Mouse (Mus musculus) spleen, adult 2 months (tissue): ENCODE data around the gene Ror1. TPM values are rescaled to one million over a fixed set of nuclear protein-coding genes. Genes with fewer than 3 reads are reported as not detected.

Source experiments
- DNase-seq, 2 experiments: peaks; one replicate each; pipeline versions ENCODE4 v3.0.0 to v3.0.0-alpha.2; 2012 to 2021; ENCODE audit warnings: low spot score in 2 of 2, low read depth in 1 of 2
- H3K27ac ChIP-seq: fragments of 200-500 bp; 2 replicates; pipeline ENCODE4 v1.5.1; 2012; ENCODE audit warnings: low read length, inconsistent platforms; ENCODE audit not compliant: insufficient read depth
- H3K27me3 ChIP-seq: fragments of 200-500 bp; 2 replicates; pipeline ENCODE4 v1.6.1; 2012; ENCODE audit warnings: mild to moderate bottlenecking, moderate library complexity, low read length, inconsistent platforms; ENCODE audit not compliant: control insufficient read depth, insufficient read depth
- H3K36me3 ChIP-seq: fragments of 200-500 bp; 2 replicates; pipeline ENCODE4 v1.6.1; 2012; ENCODE audit warnings: mild to moderate bottlenecking, low read length, inconsistent platforms; ENCODE audit not compliant: control insufficient read depth, insufficient read depth
- H3K4me1 ChIP-seq: fragments of 200-500 bp; 2 replicates; pipeline ENCODE4 v1.6.1; 2011; ENCODE audit warnings: inconsistent platforms; ENCODE audit not compliant: control insufficient read depth, insufficient read depth, insufficient read length
- H3K4me3 ChIP-seq: fragments of 200-500 bp; 2 replicates; pipeline ENCODE4 v1.5.1; 2011; ENCODE audit warnings: mild to moderate bottlenecking, inconsistent platforms; ENCODE audit not compliant: insufficient read depth, insufficient read length; ENCODE audit errors: extremely low read depth
- CTCF ChIP-seq: fragments of 200-500 bp; IDR thresholded peaks from 2 replicates; pipeline ENCODE4 v1.5.1; 2011; ENCODE audit warnings: mild to moderate bottlenecking, inconsistent platforms; ENCODE audit not compliant: insufficient read depth, insufficient read length, insufficient replicate concordance; ENCODE audit errors: extremely low read depth
- POLR2A ChIP-seq: fragments of 200-500 bp; IDR thresholded peaks from 2 replicates; pipeline ENCODE4 v1.6.1; 2011; ENCODE audit warnings: low read depth, low read length, inconsistent platforms
- whole genome bisulfite sequencing: fragments of 180-500 bp; shearing (Covaris S2); methylation state at CpG from one replicate; pipeline ENCODE4 v1.1.7; 2018; 5-methylcytosine and 5-hydroxymethylcytosine counted together
- polyA plus RNA-seq: library from polyadenylated mRNA; depleted of rRNA; stranded (reverse); fragments of >200 nt; gene quantifications from 2 replicates; pipeline ENCODE4 v1.2.3, GENCODE M21; 2012

The Ror1 gene
- polyA plus RNA-seq, 1 experiment = 0.64 TPM

DNA sequence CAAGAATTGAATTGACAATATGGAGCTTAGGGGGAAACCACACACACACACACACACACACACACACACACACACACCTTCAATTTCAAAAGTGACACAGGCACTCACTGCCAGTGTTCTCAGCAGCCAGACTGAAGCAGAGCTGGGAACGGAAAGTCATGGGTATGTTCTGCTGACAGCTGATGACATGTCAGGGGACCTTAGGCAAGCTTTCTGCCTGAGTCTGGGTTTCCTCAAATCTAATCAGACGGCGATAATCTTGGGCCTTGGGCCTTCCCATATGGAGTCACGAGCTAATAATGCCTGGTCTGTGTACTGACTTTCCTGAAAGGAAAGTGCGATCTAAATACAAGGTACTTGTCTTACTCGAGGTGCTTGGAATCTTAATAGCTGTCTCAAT is 202.1 kb downstream of the Ror1 start:
- 81% methylated on average over 6 of the region's 6 CpGs for WGBS
- Histone ChIP-seq H3K27me3 (no peaks in the 10 kb centered on the region), H3K27ac (no peak overlapping the region), H3K4me1 (no peaks in the 10 kb centered on the region), H3K36me3 (no peaks in the 10 kb centered on the region), H3K4me3 (no peak overlapping the region)
- no peak for TF ChIP-seq POLR2A
- no peak for TF ChIP-seq CTCF
- no peak for DNase-seq

DNA sequence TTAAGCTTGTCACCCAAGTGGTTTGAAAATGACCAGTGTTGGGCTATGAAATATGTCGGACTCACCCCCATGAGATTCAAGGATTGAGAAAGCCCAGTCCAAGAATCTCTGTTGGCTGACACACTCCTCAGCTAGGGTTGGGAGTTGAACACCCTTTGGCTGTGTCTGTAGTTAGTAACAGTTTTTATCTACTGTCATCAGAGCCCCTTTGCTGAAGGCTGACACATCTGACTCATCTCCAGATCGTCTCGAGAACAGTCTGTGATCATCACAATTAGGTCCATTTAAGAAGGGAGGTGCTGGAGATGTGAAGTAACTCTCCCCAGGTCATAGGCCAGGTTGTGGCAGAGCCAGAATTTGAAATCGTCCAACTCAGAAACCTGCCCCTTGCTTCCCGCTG is 203.0 kb downstream of the Ror1 start:
- Histone ChIP-seq H3K27me3 (no peaks in the 10 kb centered on the region), H3K36me3 (no peaks in the 10 kb centered on the region), H3K27ac (no peak overlapping the region), H3K4me3 (no peak overlapping the region), H3K4me1 (no peaks in the 10 kb centered on the region)
- WGBS = 89% methylated on average over 5 of the region's 5 CpGs
- TF ChIP-seq CTCF (no peak), POLR2A (no peak)
- DNase-seq = no peak

DNA sequence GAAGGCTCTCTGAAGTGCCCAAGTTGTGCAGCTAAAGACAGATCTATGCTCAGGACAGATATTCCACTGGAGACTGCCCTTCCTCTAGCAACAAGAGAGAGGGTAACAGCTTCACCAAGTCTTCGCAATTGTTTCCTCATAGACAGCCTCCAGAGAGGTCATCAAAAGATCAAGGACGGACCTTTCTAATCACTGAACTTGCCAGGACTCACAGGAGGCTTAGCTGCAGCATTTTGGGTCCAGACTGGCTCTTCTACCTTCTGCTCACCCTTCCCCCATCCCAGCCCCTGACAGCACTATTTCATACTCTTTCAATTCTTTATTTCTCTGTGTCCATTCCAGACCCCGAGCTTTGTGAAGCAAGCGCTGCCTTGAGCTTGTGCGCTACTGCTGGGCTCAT is 204.6 kb downstream of the Ror1 start:
- Histone ChIP-seq H3K36me3 (no peaks in the 10 kb centered on the region), H3K27me3 (no peaks in the 10 kb centered on the region), H3K4me3 (no peak overlapping the region), H3K27ac (no peak overlapping the region), H3K4me1 (no peaks in the 10 kb centered on the region)
- TF ChIP-seq CTCF (no peak), POLR2A (no peak)
- no peak for DNase-seq
- WGBS = 88% methylated on average over 5 of the region's 5 CpGs

DNA sequence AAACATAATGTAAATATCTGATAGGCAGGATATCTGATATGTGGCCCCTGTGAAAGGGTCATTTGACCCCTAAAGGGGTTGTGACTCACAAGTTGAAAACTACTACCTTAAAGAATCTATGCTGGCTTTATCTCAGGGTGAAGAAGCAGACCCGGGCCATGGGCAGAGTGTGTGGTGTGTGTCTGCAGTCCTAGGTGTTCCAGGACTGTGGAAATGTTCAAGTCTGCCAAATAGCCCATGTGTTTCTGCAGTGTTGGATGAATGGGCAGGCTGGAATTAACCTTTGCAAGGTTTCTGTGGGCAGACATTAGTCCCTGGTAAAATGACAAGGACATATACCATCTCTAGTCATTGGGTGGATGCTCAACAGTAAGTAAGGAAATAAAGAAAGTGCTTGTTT is 205.8 kb downstream of the Ror1 start:
- no peak for DNase-seq
- WGBS = 86% methylated on average over 1 of the region's 1 CpGs
- Histone ChIP-seq H3K4me3 (no peak overlapping the region), H3K4me1 (no peaks in the 10 kb centered on the region), H3K36me3 (no peaks in the 10 kb centered on the region), H3K27me3 (no peaks in the 10 kb centered on the region), H3K27ac (no peak overlapping the region)
- no peak for TF ChIP-seq POLR2A
- no peak for TF ChIP-seq CTCF

DNA sequence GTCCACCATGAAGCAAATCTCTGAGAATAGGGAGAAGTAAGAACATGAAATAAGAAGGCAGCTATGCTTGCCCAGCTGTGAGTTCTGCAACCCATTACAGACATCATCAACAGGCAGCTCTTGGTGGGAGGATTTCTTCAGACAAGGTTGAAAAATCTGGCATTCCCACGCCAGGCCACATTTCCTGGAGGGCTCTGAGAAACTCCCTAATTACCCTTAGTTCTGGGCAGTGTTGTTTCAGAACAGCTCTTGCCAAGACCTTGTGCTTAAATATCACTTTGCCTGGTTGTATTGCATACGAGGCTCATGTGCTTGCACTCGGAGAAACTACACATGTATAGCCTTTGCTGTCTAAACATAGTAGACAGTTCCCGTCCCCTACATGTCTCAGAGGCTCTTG is 211.8 kb downstream of the Ror1 start:
- Histone ChIP-seq H3K27ac (no peak overlapping the region), H3K4me1 (no peaks in the 10 kb centered on the region), H3K36me3 (no peaks in the 10 kb centered on the region), H3K27me3 (no peaks in the 10 kb centered on the region), H3K4me3 (no peak overlapping the region)
- TF ChIP-seq CTCF (no peak), POLR2A (no peak)
- WGBS = 82% methylated on average over 4 of the region's 4 CpGs
- no peak for DNase-seq

DNA sequence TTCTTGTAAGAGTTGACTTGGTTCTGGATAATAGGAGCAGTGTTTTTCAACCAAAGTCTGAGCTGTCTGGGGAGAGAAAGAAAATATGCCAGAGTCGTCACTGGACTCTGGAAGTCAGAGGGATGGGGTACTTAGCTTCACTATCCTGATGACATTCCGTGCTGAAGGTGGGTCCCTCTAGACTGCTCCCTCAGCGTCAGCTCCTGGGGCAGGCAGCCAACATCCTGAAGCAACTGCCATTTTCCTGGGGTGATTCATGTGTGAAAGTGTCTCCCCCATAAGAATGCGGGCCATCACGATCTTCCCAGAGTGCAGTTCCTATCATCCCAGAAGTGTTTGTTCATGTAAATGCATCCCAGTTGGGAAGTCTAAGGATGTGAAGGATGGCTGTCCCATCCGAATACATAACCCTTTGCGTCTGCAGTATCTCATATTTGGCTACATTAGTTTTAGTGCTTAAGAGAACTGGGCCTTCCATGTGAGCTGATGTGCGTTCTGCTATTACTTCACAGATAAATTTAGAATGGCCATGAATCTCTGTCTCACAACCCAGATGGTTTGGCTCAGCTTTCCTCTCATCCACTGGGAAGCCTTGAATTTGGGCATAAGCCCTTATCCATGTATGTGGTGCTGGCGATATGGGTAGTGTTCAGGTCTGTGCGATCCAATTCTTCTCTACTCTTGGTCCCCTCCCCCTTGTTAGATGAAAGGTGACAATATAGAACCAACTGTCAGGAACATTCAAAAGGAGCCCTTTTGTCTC is 216.4 kb downstream of the Ror1 start:
- no peak for DNase-seq
- TF ChIP-seq POLR2A = no peak
- TF ChIP-seq CTCF = no peak
- Histone ChIP-seq H3K4me3 (no peak overlapping the region), H3K27ac (no peak overlapping the region), H3K36me3 (no peaks in the 10 kb centered on the region), H3K27me3 (no peaks in the 10 kb centered on the region), H3K4me1 (no peaks in the 10 kb centered on the region)
- WGBS = 91% methylated on average over 10 of the region's 10 CpGs

DNA sequence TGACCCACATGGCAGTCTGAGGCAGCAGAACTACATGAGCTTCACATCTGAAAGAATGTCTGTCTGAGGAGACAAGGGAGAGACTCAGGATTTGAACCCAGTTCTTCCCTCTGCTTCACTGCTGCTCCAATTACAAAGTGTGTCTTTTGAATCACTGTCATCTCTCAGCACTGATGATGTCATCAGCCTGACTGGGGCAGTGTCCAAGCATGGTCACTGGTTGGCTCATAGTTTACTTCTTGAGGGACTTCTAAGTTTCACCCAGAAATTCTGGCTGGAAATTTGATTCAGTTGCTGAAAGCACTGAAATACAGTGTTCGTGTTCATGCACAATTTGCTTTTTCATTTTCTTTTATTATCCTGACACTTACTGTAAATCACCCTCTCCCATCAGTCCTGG is 219.5 kb downstream of the Ror1 start:
- no peaks in the 10 kb centered on the region for H3K27me3 ChIP-seq
- no peak overlapping the region for H3K4me3 ChIP-seq
- TF ChIP-seq POLR2A = no peak
- TF ChIP-seq CTCF = no peak
- 80% methylated on average over 1 of the region's 1 CpGs for WGBS
- no peak for DNase-seq
- H3K27ac ChIP-seq = no peak overlapping the region
- H3K4me1 ChIP-seq = no peaks in the 10 kb centered on the region
- H3K36me3 ChIP-seq = no peaks in the 10 kb centered on the region
